In the genomic region with DNA sequence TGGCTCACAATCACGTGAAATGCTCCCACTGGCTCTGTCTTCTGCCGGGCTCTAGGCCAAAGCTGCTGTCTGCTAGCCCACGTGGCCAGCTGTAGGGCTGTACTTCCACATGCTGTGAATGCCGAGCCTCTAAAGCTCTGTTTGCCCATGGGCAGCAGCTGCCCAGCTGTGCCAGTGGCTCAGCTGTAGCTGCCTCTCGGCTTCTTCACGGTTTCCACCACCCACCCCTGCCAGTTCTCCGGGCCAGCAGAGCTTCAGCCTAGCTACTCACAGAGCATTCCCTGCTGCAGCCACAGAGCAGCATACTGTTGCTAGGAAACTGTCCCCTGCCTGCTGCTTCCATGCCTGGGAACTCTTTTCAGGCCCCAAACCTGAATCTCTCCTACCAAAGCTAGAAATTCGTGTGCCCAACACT, we compare ENCODE assay signal across 8 mouse cellular contexts. TPM values are rescaled to one million over a fixed set of nuclear protein-coding genes. Genes with fewer than 3 reads are reported as not detected.
DNase-seq lines count a peak whose midpoint lies in the region; ATAC-seq lines count a peak whose summit lies in the region.
"Had no signal": no experiment of that assay in that cellular context is flagged by ENCODE, and none has a peak within 500 bp of the region (broad histone marks: within the 10 kb centered on the region; RNA-seq: fewer than 3 reads in every experiment).

No protein-coding gene starts in this region.

- no peak overlapping the region for H3K9ac ChIP-seq in embryonic facial prominence, embryonic 11.5 days (replicated peaks; ENCODE audit: low read length)
- no peak overlapping the region for H3K9ac ChIP-seq in lung, embryonic 16.5 days (ENCODE audit: low read length)

- H3K4me3 ChIP-seq in embryonic facial prominence, embryonic 11.5 days (ENCODE audit: low read depth, low read length): no peak overlapping the region
- H3K4me3 ChIP-seq in lung, embryonic 16.5 days (ENCODE audit: low read length): no peak overlapping the region

- H3K9me3 ChIP-seq in embryonic facial prominence, embryonic 11.5 days (replicated peaks; ENCODE audit: control insufficient read depth, low read length): no peaks in the 10 kb centered on the region
- 0 out of 2 replicates have a peak, but pooled peaks cover 2% of the 10 kb centered on the region for H3K9me3 ChIP-seq in lung, embryonic 16.5 days (ENCODE audit: control insufficient read depth, low read length)

- H3K36me3 ChIP-seq in embryonic facial prominence, embryonic 11.5 days (replicated peaks; ENCODE audit: control insufficient read depth, insufficient read depth, low read depth, low read length): no peaks in the 10 kb centered on the region
- no peaks in the 10 kb centered on the region for H3K36me3 ChIP-seq in lung, embryonic 16.5 days (ENCODE audit: control insufficient read depth, insufficient read depth, low read length)

- peak; percentile 52 for DNase-seq in adrenal gland, postnatal 14 days
- DNase-seq in embryonic facial prominence, embryonic 11.5 days (ENCODE audit: low spot score): peak; percentile 9
- DNase-seq in heart, adult 8-10 months (ENCODE audit: low spot score): peak; percentile 48
- peak; percentile 40 to 50 for DNase-seq in kidney, postnatal 4 days
- DNase-seq in ovary, postnatal 14 days (ENCODE audit: low spot score): peak; percentile 29
- DNase-seq in thymus, postnatal 4 days: no peak

- no peaks in the 10 kb centered on the region for H3K27me3 ChIP-seq in embryonic facial prominence, embryonic 11.5 days (ENCODE audit: control insufficient read depth, insufficient read depth, low read length)
- no peaks in the 10 kb centered on the region for H3K27me3 ChIP-seq in lung, embryonic 16.5 days (ENCODE audit: control insufficient read depth, insufficient read depth, low read depth, low read length)

- H3K27ac ChIP-seq in embryonic facial prominence, embryonic 11.5 days (replicated peaks; ENCODE audit: low read depth, low read length): no peak overlapping the region
- H3K27ac ChIP-seq in lung, embryonic 16.5 days (ENCODE audit: low read length): no peak overlapping the region

- no peak for ATAC-seq in embryonic facial prominence, embryonic 11.5 days (replicated peaks; ENCODE audit: insufficient number of reproducible peaks, low FRiP score, low TSS enrichment, low read depth)
- ATAC-seq in lung, embryonic 16.5 days (ENCODE audit: low read depth): peak; percentile 60; the same call in 1 of the 2 replicates

- H3K4me1 ChIP-seq in embryonic facial prominence, embryonic 11.5 days (ENCODE audit: control insufficient read depth, insufficient read depth, low read length): no peaks in the 10 kb centered on the region
- H3K4me1 ChIP-seq in lung, embryonic 16.5 days (replicated peaks; ENCODE audit: control insufficient read depth, insufficient read depth, low read length): peaks cover 5% of the 10 kb centered on the region

- 14% methylated on average over 8 of the region's 8 CpGs for WGBS in embryonic facial prominence, embryonic 11.5 days
- WGBS in lung, embryonic 16.5 days: 9% methylated on average over 8 of the region's 8 CpGs

- no peak overlapping the region for H3K4me2 ChIP-seq in embryonic facial prominence, embryonic 11.5 days (ENCODE audit: low read depth, low read length)
- no peak overlapping the region for H3K4me2 ChIP-seq in lung, embryonic 16.5 days (ENCODE audit: low read depth, low read length)

RNA-seq across cellular contexts. Expression of a gene that starts 25.2 kb away (rescaled TPM):
- total RNA-seq in adrenal gland, postnatal 14 days (2021): 48.9 and 57.9 TPM in 2 replicates
- polyA plus RNA-seq in embryonic facial prominence, embryonic 11.5 days (2014; fragmentation: Nextera tagmentation; extraction: Ambion mirVana): 2.7 and 3.0 TPM in 2 replicates
- 10 to 100 TPM; 16.2 to 28.4 (median 19.5) TPM for total RNA-seq in heart, adult 8-10 months (2022)
- 20.6 and 20.9 TPM in 2 replicates for polyA plus RNA-seq in lung, embryonic 16.5 days (2015; fragmentation: Nextera tagmentation; extraction: Ambion mirVana)

RNA-seq across cellular contexts. Expression of a gene that starts 26.6 kb away (rescaled TPM):
- 563 and 690 TPM in 2 replicates for total RNA-seq in adrenal gland, postnatal 14 days (2021)
- polyA plus RNA-seq in embryonic facial prominence, embryonic 11.5 days (2014; fragmentation: Nextera tagmentation; extraction: Ambion mirVana): 821 and 869 TPM in 2 replicates
- 100 to 1,000 TPM; 305 to 381 (median 333) TPM for total RNA-seq in heart, adult 8-10 months (2022)
- 818 and 826 TPM in 2 replicates for polyA plus RNA-seq in lung, embryonic 16.5 days (2015; fragmentation: Nextera tagmentation; extraction: Ambion mirVana)

RNA-seq across cellular contexts. Expression of a gene that starts 44.3 kb away (rescaled TPM):
- total RNA-seq in adrenal gland, postnatal 14 days (2021): 1.3 TPM in 2 replicates
- polyA plus RNA-seq in embryonic facial prominence, embryonic 11.5 days (2014; fragmentation: Nextera tagmentation; extraction: Ambion mirVana): 1.8 and 3.5 TPM in 2 replicates
- not detected for total RNA-seq in heart, adult 8-10 months (2022)
- polyA plus RNA-seq in lung, embryonic 16.5 days (2015; fragmentation: Nextera tagmentation; extraction: Ambion mirVana): 0.24 and 0.30 TPM in 2 replicates
- total RNA-seq: liver, adult 2 months had no signal
